Mouse (Mus musculus): ENCODE data around the gene Smarca2.

Gene Smarca2

GRCm38 (mm10) chr19:26604755-26605300, at the start of gene Smarca2:
Smarca2 (plus strand) TSS chr19:26605050.
- in situ Hi-C loops (cut with MboI, MseI): loop anchor here (25.0 kb wide), 1 partner anchor 1407 kb away; the partner anchor contains the start of gene Rfx3

GRCm38 (mm10) chr19:26564850-26565249, 40.0 kb upstream of the Smarca2 start:
- in situ Hi-C loops (cut with MboI, MseI): no loop called here

GRCm38 (mm10) chr19:26566109-26566508, 38.7 kb upstream of the Smarca2 start:
- in situ Hi-C loops (cut with MboI, MseI): no loop called here

GRCm38 (mm10) chr19:26568236-26568635, 36.6 kb upstream of the Smarca2 start:
- in situ Hi-C loops (cut with MboI, MseI): no loop called here

GRCm38 (mm10) chr19:26568941-26569340, 35.9 kb upstream of the Smarca2 start:
- in situ Hi-C loops (cut with MboI, MseI): no loop called here

- in situ Hi-C loops (cut with MboI, MseI): no loop called here
Measured at GRCm38 (mm10) chr19:26569461-26569860, 35.4 kb upstream of the Smarca2 start.

GRCm38 (mm10) chr19:26579645-26580044, 25.2 kb upstream of the Smarca2 start:
- in situ Hi-C loops (cut with MboI, MseI): no loop called here

GRCm38 (mm10) chr19:26580061-26580460, 24.8 kb upstream of the Smarca2 start:
- in situ Hi-C loops (cut with MboI, MseI): no loop called here

- in situ Hi-C loops (cut with MboI, MseI): no loop called here
Measured at GRCm38 (mm10) chr19:26594661-26595060, 10.2 kb upstream of the Smarca2 start.

- in situ Hi-C loops (cut with MboI, MseI): loop anchor here (25.0 kb wide), 1 partner anchor 1411 kb away; the partner anchor contains the start of gene Rfx3
Measured at GRCm38 (mm10) chr19:26601459-26601858, 3.4 kb upstream of the Smarca2 start.

- in situ Hi-C loops (cut with MboI, MseI): loop anchor here (25.0 kb wide), 1 partner anchor 1409 kb away; the partner anchor contains the start of gene Rfx3
Measured at GRCm38 (mm10) chr19:26603296-26603860, 1.5 kb upstream of the Smarca2 start.

GRCm38 (mm10) chr19:26603906-26604754, 720 bp upstream of the Smarca2 start:
- in situ Hi-C loops (cut with MboI, MseI): loop anchor here (25.0 kb wide), 1 partner anchor 1408 kb away; the partner anchor contains the start of gene Rfx3

GRCm38 (mm10) chr19:26605438-26606320, 829 bp downstream of the Smarca2 start:
- in situ Hi-C loops (cut with MboI, MseI): loop anchor here (25.0 kb wide), 1 partner anchor 1407 kb away; the partner anchor contains the start of gene Rfx3

GRCm38 (mm10) chr19:26606321-26607155, 1.7 kb downstream of the Smarca2 start:
- in situ Hi-C loops (cut with MboI, MseI): loop anchor here (25.0 kb wide), 1 partner anchor 1406 kb away; the partner anchor contains the start of gene Rfx3

- in situ Hi-C loops (cut with MboI, MseI): loop anchor here (25.0 kb wide), 1 partner anchor 1405 kb away; the partner anchor contains the start of gene Rfx3
Measured at GRCm38 (mm10) chr19:26607156-26607536, 2.3 kb downstream of the Smarca2 start.

- in situ Hi-C loops (cut with MboI, MseI): loop anchor here (25.0 kb wide), 1 partner anchor 1405 kb away; the partner anchor contains the start of gene Rfx3
Measured at GRCm38 (mm10) chr19:26607551-26608433, 2.9 kb downstream of the Smarca2 start.

- in situ Hi-C loops (cut with MboI, MseI): loop anchor here (25.0 kb wide), 1 partner anchor 1404 kb away; the partner anchor contains the start of gene Rfx3
Measured at GRCm38 (mm10) chr19:26608434-26608812, 3.6 kb downstream of the Smarca2 start.

GRCm38 (mm10) chr19:26609637-26610036, 4.8 kb downstream of the Smarca2 start:
- in situ Hi-C loops (cut with MboI, MseI): loop anchor here (25.0 kb wide), 1 partner anchor 1403 kb away; the partner anchor contains the start of gene Rfx3

GRCm38 (mm10) chr19:26612995-26613394, 8.1 kb downstream of the Smarca2 start:
- in situ Hi-C loops (cut with MboI, MseI): loop anchor here (25.0 kb wide), 1 partner anchor 1399 kb away; the partner anchor contains the start of gene Rfx3
